Mouse (Mus musculus) megakaryocyte, embryonic 14.5 days (primary cell): ENCODE data around the gene Tulp1.

Experiments
- FLI1 ChIP-seq: IDR thresholded peaks from 2 replicates; pipeline ENCODE4 v1.6.1; 2012; ENCODE audit warnings: low read length, inconsistent platforms, mixed read lengths
- GATA1 ChIP-seq: IDR thresholded peaks from 3 replicates; pipeline ENCODE4 v1.6.1; 2012; ENCODE audit warnings: mixed read lengths, low read length, inconsistent platforms, borderline replicate concordance

GRCm38 (mm10) chr17:28312232-28313211 is 52.5 kb downstream of the Tulp1 start:
- no peak for TF ChIP-seq FLI1
- no peak for TF ChIP-seq GATA1
